Mouse (Mus musculus): ENCODE results near the gene Cavin2. TPM values are rescaled to one million over a fixed set of nuclear protein-coding genes. Genes with fewer than 3 reads are reported as not detected.

The Cavin2 gene
- polyA plus RNA-seq, 1 experiment from 2014 or later = 4.2 TPM

- no peaks in the 10 kb centered on the region for H3K27me3 ChIP-seq
- no peak overlapping the region for H3K9ac ChIP-seq (replicated peaks)
- WGBS = 61% methylated on average over 4 of the region's 4 CpGs
- 0 out of 2 replicates have a peak, but pooled peaks cover 8% of the 10 kb centered on the region for H3K4me1 ChIP-seq (replicated peaks)
- H3K4me2 ChIP-seq (replicated peaks) = no peak overlapping the region
- no peaks in the 10 kb centered on the region for H3K9me3 ChIP-seq
- H3K36me3 ChIP-seq = no peaks in the 10 kb centered on the region
- no peak overlapping the region for H3K4me3 ChIP-seq (replicated peaks)
- H3K27ac ChIP-seq = no peak overlapping the region
- no peak for ATAC-seq
Observed at GRCm38 (mm10) chr1:51271845-51272244, 17.1 kb upstream of the Cavin2 start.

GRCm38 (mm10) chr1:51272583-51273201 is 16.2 kb upstream of the Cavin2 start:
- 74% methylated on average over 4 of the region's 4 CpGs for WGBS
- no peaks in the 10 kb centered on the region for H3K27me3 ChIP-seq
- ATAC-seq = no peak
- H3K4me3 ChIP-seq (replicated peaks) = no peak overlapping the region
- H3K9ac ChIP-seq (replicated peaks) = no peak overlapping the region
- no peaks in the 10 kb centered on the region for H3K36me3 ChIP-seq
- no peaks in the 10 kb centered on the region for H3K9me3 ChIP-seq
- no peak overlapping the region for H3K27ac ChIP-seq
- 0 out of 2 replicates have a peak, but pooled peaks cover 6% of the 10 kb centered on the region for H3K4me1 ChIP-seq (replicated peaks)
- no peak overlapping the region for H3K4me2 ChIP-seq (replicated peaks)

GRCm38 (mm10) chr1:51277879-51278567 is 10.9 kb upstream of the Cavin2 start:
- 0 out of 2 replicates have a peak, but pooled peaks cover 6% of the 10 kb centered on the region for H3K4me1 ChIP-seq (replicated peaks)
- H3K4me3 ChIP-seq (replicated peaks) = no peak overlapping the region
- H3K4me2 ChIP-seq (replicated peaks) = no peak overlapping the region
- H3K9me3 ChIP-seq = no peaks in the 10 kb centered on the region
- no peaks in the 10 kb centered on the region for H3K36me3 ChIP-seq
- ATAC-seq = no peak
- H3K27me3 ChIP-seq = no peaks in the 10 kb centered on the region
- no peak overlapping the region for H3K9ac ChIP-seq (replicated peaks)
- WGBS = 80% methylated on average over 2 of the region's 2 CpGs
- no peak overlapping the region for H3K27ac ChIP-seq

- H3K4me2 ChIP-seq (replicated peaks) = no peak overlapping the region
- no peak for ATAC-seq
- H3K4me3 ChIP-seq (replicated peaks) = no peak overlapping the region
- H3K27ac ChIP-seq = no peak overlapping the region
- WGBS = 87% methylated on average over 3 of the region's 3 CpGs
- no peak overlapping the region for H3K9ac ChIP-seq (replicated peaks)
- no peaks in the 10 kb centered on the region for H3K36me3 ChIP-seq
- peaks cover 8% of the 10 kb centered on the region; the same call in 1 of the 2 replicates for H3K4me1 ChIP-seq (replicated peaks)
- H3K27me3 ChIP-seq = no peaks in the 10 kb centered on the region
- no peaks in the 10 kb centered on the region for H3K9me3 ChIP-seq
Observed at GRCm38 (mm10) chr1:51288201-51288600, 725 bp upstream of the Cavin2 start.

GRCm38 (mm10) chr1:51289620-51290445 is 907 bp downstream of the Cavin2 start:
- 90% methylated on average over 17 of the region's 17 CpGs for WGBS
- Histone ChIP-seq H3K4me2 (replicated peaks) (no peak overlapping the region), H3K9me3 (no peaks in the 10 kb centered on the region), H3K9ac (replicated peaks) (no peak overlapping the region), H3K27me3 (no peaks in the 10 kb centered on the region), H3K4me1 (replicated peaks) (peaks cover 8% of the 10 kb centered on the region; the same call in 1 of the 2 replicates), H3K27ac (no peak overlapping the region), H3K4me3 (replicated peaks) (no peak overlapping the region), H3K36me3 (no peaks in the 10 kb centered on the region)
- ATAC-seq = 0 out of 2 replicates have a peak, but pooled peaks have one; percentile 24

GRCm38 (mm10) chr1:51290634-51291033 is 1.7 kb downstream of the Cavin2 start:
- ATAC-seq = 0 out of 2 replicates have a peak, but pooled peaks have one; percentile 30
- H3K4me3 ChIP-seq (replicated peaks) = no peak overlapping the region
- H3K9me3 ChIP-seq = no peaks in the 10 kb centered on the region
- WGBS = 58% methylated on average over 4 of the region's 4 CpGs
- H3K27ac ChIP-seq = no peak overlapping the region
- no peak overlapping the region for H3K4me2 ChIP-seq (replicated peaks)
- no peak overlapping the region for H3K9ac ChIP-seq (replicated peaks)
- H3K4me1 ChIP-seq (replicated peaks) = peaks cover 8% of the 10 kb centered on the region; the same call in 1 of the 2 replicates
- H3K36me3 ChIP-seq = no peaks in the 10 kb centered on the region
- H3K27me3 ChIP-seq = no peaks in the 10 kb centered on the region

- ATAC-seq = no peak
- Histone ChIP-seq H3K27ac (no peak overlapping the region), H3K4me1 (replicated peaks) (peaks cover 8% of the 10 kb centered on the region; the same call in 1 of the 2 replicates), H3K36me3 (no peaks in the 10 kb centered on the region), H3K9me3 (no peaks in the 10 kb centered on the region), H3K4me3 (replicated peaks) (no peak overlapping the region), H3K9ac (replicated peaks) (no peak overlapping the region), H3K4me2 (replicated peaks) (no peak overlapping the region), H3K27me3 (no peaks in the 10 kb centered on the region)
- WGBS = 95% methylated on average over 4 of the region's 4 CpGs
Observed at GRCm38 (mm10) chr1:51292348-51292747, 3.4 kb downstream of the Cavin2 start.

- H3K4me2 ChIP-seq (replicated peaks) = no peak overlapping the region
- H3K9me3 ChIP-seq = no peaks in the 10 kb centered on the region
- ATAC-seq = no peak
- H3K4me1 ChIP-seq (replicated peaks) = no peaks in the 10 kb centered on the region
- WGBS = 86% methylated on average over 11 of the region's 11 CpGs
- H3K9ac ChIP-seq (replicated peaks) = no peak overlapping the region
- no peak overlapping the region for H3K4me3 ChIP-seq (replicated peaks)
- no peak overlapping the region for H3K27ac ChIP-seq
- no peaks in the 10 kb centered on the region for H3K27me3 ChIP-seq
- no peaks in the 10 kb centered on the region for H3K36me3 ChIP-seq
Observed at GRCm38 (mm10) chr1:51300295-51300930, 11.5 kb downstream of the Cavin2 start.

- no peaks in the 10 kb centered on the region for H3K27me3 ChIP-seq
- WGBS = 90% methylated on average over 3 of the region's 3 CpGs
- no peak overlapping the region for H3K4me2 ChIP-seq (replicated peaks)
- no peak overlapping the region for H3K27ac ChIP-seq
- H3K36me3 ChIP-seq = no peaks in the 10 kb centered on the region
- no peak overlapping the region for H3K9ac ChIP-seq (replicated peaks)
- no peak for ATAC-seq
- no peaks in the 10 kb centered on the region for H3K4me1 ChIP-seq (replicated peaks)
- no peaks in the 10 kb centered on the region for H3K9me3 ChIP-seq
- no peak overlapping the region for H3K4me3 ChIP-seq (replicated peaks)
Observed at GRCm38 (mm10) chr1:51307056-51307455, 18.1 kb downstream of the Cavin2 start.

GRCm38 (mm10) chr1:51315476-51315875 is 26.6 kb downstream of the Cavin2 start:
- ATAC-seq = no peak
- Histone ChIP-seq H3K27me3 (no peaks in the 10 kb centered on the region), H3K27ac (no peak overlapping the region), H3K4me1 (replicated peaks) (no peaks in the 10 kb centered on the region), H3K4me3 (replicated peaks) (no peak overlapping the region), H3K9ac (replicated peaks) (no peak overlapping the region), H3K36me3 (no peaks in the 10 kb centered on the region), H3K4me2 (replicated peaks) (no peak overlapping the region), H3K9me3 (no peaks in the 10 kb centered on the region; the same call in 1 of the 2 replicates)
- 31% methylated on average over 2 of the region's 2 CpGs for WGBS

GRCm38 (mm10) chr1:51323506-51323905 is 34.6 kb downstream of the Cavin2 start:
- Histone ChIP-seq H3K9ac (replicated peaks) (no peak overlapping the region), H3K4me3 (replicated peaks) (no peak overlapping the region), H3K27ac (no peak overlapping the region), H3K9me3 (no peaks in the 10 kb centered on the region; the same call in 1 of the 2 replicates), H3K4me2 (replicated peaks) (no peak overlapping the region), H3K27me3 (no peaks in the 10 kb centered on the region), H3K4me1 (replicated peaks) (no peaks in the 10 kb centered on the region), H3K36me3 (no peaks in the 10 kb centered on the region)
- no peak for ATAC-seq
- WGBS = 81% methylated on average over 6 of the region's 6 CpGs
